Mouse (Mus musculus): ENCODE data around the gene Rbpj.

DNA sequence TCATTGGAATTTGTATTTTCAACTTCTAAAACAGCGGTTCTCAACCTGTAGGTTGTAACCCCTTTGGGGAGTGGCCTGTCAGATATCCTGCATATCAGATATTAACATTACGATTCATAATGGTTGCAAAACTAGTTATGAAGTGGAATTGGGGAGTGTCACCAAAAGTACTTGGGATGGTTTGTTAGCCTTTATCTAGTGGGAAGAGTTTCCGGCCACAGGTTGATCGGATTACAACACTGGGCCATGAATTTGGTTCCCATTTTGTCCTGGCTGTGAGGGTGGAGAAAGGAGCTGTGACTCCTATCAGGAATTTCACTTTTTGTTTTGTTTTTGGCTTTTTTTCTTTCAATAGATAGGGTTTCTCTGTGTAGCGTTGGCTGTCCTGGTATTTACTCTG is 90.0 kb downstream of the Rbpj start:
- no peak for TF ChIP-seq GATA1 (IDR thresholded peaks at IDR 0.05; ENCODE audit: borderline replicate concordance, low read length)
- TF ChIP-seq FLI1 (IDR thresholded peaks at IDR 0.05; ENCODE audit: low read length): no peak

Data from megakaryocyte, embryonic 14.5 days (primary cell).